ENCODE assay signal across 10 mouse cellular contexts in the genomic region with DNA sequence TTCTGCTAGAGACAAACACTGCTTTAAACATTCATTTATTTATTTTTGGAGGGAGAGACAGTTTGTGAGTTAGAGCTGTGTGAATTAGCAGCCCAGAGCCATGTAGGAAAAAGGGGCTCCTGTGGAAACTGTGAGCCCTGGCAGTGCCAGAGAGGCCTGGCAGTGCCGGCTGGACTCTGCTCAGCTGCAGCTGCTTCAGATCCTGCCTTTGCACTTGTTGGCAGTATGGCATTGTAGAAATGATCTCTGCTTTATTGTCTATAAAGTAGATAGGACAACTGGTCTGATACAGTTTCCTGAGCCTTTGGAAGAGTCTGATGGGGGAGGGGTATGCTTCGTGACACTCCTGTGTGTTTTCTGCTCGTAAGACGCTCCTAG.
DNase-seq lines count a peak whose midpoint lies in the region; ATAC-seq lines count a peak whose summit lies in the region.
"Had no signal": no experiment of that assay in that cellular context is flagged by ENCODE, and none has a peak within 500 bp of the region (broad histone marks: within the 10 kb centered on the region; RNA-seq: fewer than 3 reads in every experiment).

No protein-coding gene starts in this region.

- no peaks in the 10 kb centered on the region for H3K9me3 ChIP-seq in midbrain, embryonic 13.5 days
- H3K9me3 ChIP-seq in midbrain, embryonic 11.5 days (ENCODE audit: control insufficient read depth, low read length), result no peaks in the 10 kb centered on the region
- no peaks in the 10 kb centered on the region for H3K9me3 ChIP-seq in hindbrain, embryonic 15.5 days
- no peaks in the 10 kb centered on the region for H3K9me3 ChIP-seq in neural tube, embryonic 15.5 days (replicated peaks)

- no peaks in the 10 kb centered on the region for H3K27me3 ChIP-seq in midbrain, embryonic 13.5 days
- H3K27me3 ChIP-seq in midbrain, embryonic 11.5 days (ENCODE audit: control insufficient read depth, insufficient read depth, low read length), result no peaks in the 10 kb centered on the region
- H3K27me3 ChIP-seq in hindbrain, embryonic 15.5 days, result no peaks in the 10 kb centered on the region
- no peaks in the 10 kb centered on the region for H3K27me3 ChIP-seq in neural tube, embryonic 15.5 days (replicated peaks)
- H3K27me3 ChIP-seq: CH12.LX had no signal

- peaks cover 82% of the 10 kb centered on the region for H3K4me1 ChIP-seq in midbrain, embryonic 13.5 days (replicated peaks)
- peaks cover 30% of the 10 kb centered on the region for H3K4me1 ChIP-seq in midbrain, embryonic 11.5 days (ENCODE audit: control insufficient read depth, insufficient read depth, low read length)
- H3K4me1 ChIP-seq in hindbrain, embryonic 15.5 days (replicated peaks), result peaks cover 90% of the 10 kb centered on the region
- peaks cover 71% of the 10 kb centered on the region for H3K4me1 ChIP-seq in neural tube, embryonic 15.5 days

- 61% methylated on average over 4 of the region's 4 CpGs for WGBS in midbrain, embryonic 13.5 days
- WGBS in midbrain, embryonic 11.5 days, result 81% methylated on average over 4 of the region's 4 CpGs
- WGBS in hindbrain, embryonic 15.5 days, result 42% methylated on average over 4 of the region's 4 CpGs
- WGBS in neural tube, embryonic 15.5 days, result 53% methylated on average over 4 of the region's 4 CpGs

- ATAC-seq in frontal cortex, adult (ENCODE audit: low TSS enrichment), result 0 out of 2 replicates have a peak, but pooled peaks have one; percentile 31
- no peak for ATAC-seq in midbrain, embryonic 13.5 days
- ATAC-seq in midbrain, embryonic 11.5 days (ENCODE audit: low FRiP score), result no peak
- no peak for ATAC-seq in hindbrain, embryonic 15.5 days (ENCODE audit: low FRiP score, low read depth)
- no peak; the same call in 1 of the 2 replicates for ATAC-seq in neural tube, embryonic 15.5 days (ENCODE audit: low FRiP score)

- H3K27ac ChIP-seq in midbrain, embryonic 13.5 days, result 0 out of 2 replicates have a peak overlapping the region, but pooled peaks have one; percentile 53
- no peak overlapping the region for H3K27ac ChIP-seq in midbrain, embryonic 11.5 days (ENCODE audit: low read depth, low read length)
- H3K27ac ChIP-seq in hindbrain, embryonic 15.5 days (replicated peaks), result peak overlapping the region; percentile 45; the same call in 1 of the 2 replicates
- peak overlapping the region; percentile 64 for H3K27ac ChIP-seq in neural tube, embryonic 15.5 days (replicated peaks)

- DNase-seq in frontal cortex, postnatal 14 days (ENCODE audit: low spot score in 2 of 2), result no peak
- DNase-seq in midbrain, embryonic 11.5 days (ENCODE audit: low spot score, missing footprints), result no peak
- no peak for DNase-seq in retina, postnatal 1 day
- DNase-seq in retina, embryonic 14.5 days (ENCODE audit: low spot score), result no peak
- DNase-seq: gastrocnemius, postnatal 36 days had no signal

- no peak overlapping the region for H3K4me2 ChIP-seq in midbrain, embryonic 13.5 days (replicated peaks)
- H3K4me2 ChIP-seq in midbrain, embryonic 11.5 days, result no peak overlapping the region
- H3K4me2 ChIP-seq in hindbrain, embryonic 15.5 days, result no peak overlapping the region
- H3K4me2 ChIP-seq in neural tube, embryonic 15.5 days, result no peak overlapping the region

- H3K9ac ChIP-seq in midbrain, embryonic 13.5 days (replicated peaks), result peak overlapping the region; percentile 40; the same call in 1 of the 2 replicates
- no peak overlapping the region for H3K9ac ChIP-seq in midbrain, embryonic 11.5 days (ENCODE audit: low read length)
- H3K9ac ChIP-seq in hindbrain, embryonic 15.5 days, result no peak overlapping the region
- H3K9ac ChIP-seq in neural tube, embryonic 15.5 days (replicated peaks), result no peak overlapping the region

- H3K4me3 ChIP-seq in midbrain, embryonic 13.5 days (replicated peaks), result no peak overlapping the region
- H3K4me3 ChIP-seq in midbrain, embryonic 11.5 days (ENCODE audit: low read depth, low read length), result no peak overlapping the region
- H3K4me3 ChIP-seq in hindbrain, embryonic 15.5 days, result no peak overlapping the region
- no peak overlapping the region for H3K4me3 ChIP-seq in neural tube, embryonic 15.5 days (replicated peaks)

- peaks cover 11% of the 10 kb centered on the region for H3K36me3 ChIP-seq in midbrain, embryonic 13.5 days
- H3K36me3 ChIP-seq in midbrain, embryonic 11.5 days (ENCODE audit: control insufficient read depth, insufficient read depth, low read length), result no peaks in the 10 kb centered on the region; the same call in 1 of the 2 replicates
- H3K36me3 ChIP-seq in hindbrain, embryonic 15.5 days, result no peaks in the 10 kb centered on the region
- H3K36me3 ChIP-seq in neural tube, embryonic 15.5 days, result no peaks in the 10 kb centered on the region
